Mouse (Mus musculus) forebrain, embryonic 12.5 days (tissue): Measurements from ENCODE around the gene Ptprh. TPM values are rescaled to one million over a fixed set of nuclear protein-coding genes. Genes with fewer than 3 reads are reported as not detected.
"Not testable (repeated sequence)": the region's sequence is repeated elsewhere in the genome, so short reads cannot be mapped to it uniquely, and the experiment has no call there.

Experiments
- ATAC-seq: fragments of 200-750 bp; cut with Nextera tagmentation; 2 replicates; pipeline ENCODE4 v1.8.0; 2017; ENCODE audit warnings: moderate TSS enrichment; ENCODE audit not compliant: low FRiP score
- H3K27ac ChIP-seq: fragments of 300-500 bp; sonication (generic); 2 replicates; pipeline ENCODE4 v1.5.1; 2016; ENCODE audit warnings: mild to moderate bottlenecking
- H3K27me3 ChIP-seq: fragments of 300-500 bp; sonication (generic); 2 replicates; pipeline ENCODE4 v1.6.1; 2016; ENCODE audit warnings: mild to moderate bottlenecking
- H3K36me3 ChIP-seq: fragments of 300-500 bp; sonication (generic); replicated peaks from 2 replicates; pipeline ENCODE4 v1.6.1; 2016; ENCODE audit warnings: mild to moderate bottlenecking
- H3K4me1 ChIP-seq: fragments of 300-500 bp; sonication (generic); 2 replicates; pipeline ENCODE4 v1.6.1; 2016
- H3K4me2 ChIP-seq: fragments of 300-500 bp; sonication (generic); 2 replicates; pipeline ENCODE4 v1.6.1; 2016; ENCODE audit warnings: mild to moderate bottlenecking, moderate library complexity
- H3K4me3 ChIP-seq: fragments of 300-500 bp; sonication (generic); replicated peaks from 2 replicates; pipeline ENCODE4 v1.5.1; 2016; ENCODE audit warnings: mild to moderate bottlenecking
- H3K9ac ChIP-seq: fragments of 300-500 bp; sonication (generic); 2 replicates; pipeline ENCODE4 v1.6.1; 2016; ENCODE audit warnings: mild to moderate bottlenecking
- H3K9me3 ChIP-seq: fragments of 300-500 bp; sonication (generic); 2 replicates; pipeline ENCODE4 v1.6.1; 2016
- WGBS: fragments of 180-500 bp; shearing (Covaris S2); methylation state at CpG from one replicate; pipeline ENCODE4 v1.1.7; 2016; 5-methylcytosine and 5-hydroxymethylcytosine counted together
- polyA plus RNA-seq: library from polyadenylated mRNA; unstranded; fragments of >200 nt; fragmentation: Nextera tagmentation; extraction: Ambion mirVana; gene quantifications from 2 replicates; pipeline ENCODE4 v1.2.1, GENCODE M21; 2016

Gene Ptprh
- polyA plus RNA-seq, 1 experiment from 2014 or later = not detected

DNA sequence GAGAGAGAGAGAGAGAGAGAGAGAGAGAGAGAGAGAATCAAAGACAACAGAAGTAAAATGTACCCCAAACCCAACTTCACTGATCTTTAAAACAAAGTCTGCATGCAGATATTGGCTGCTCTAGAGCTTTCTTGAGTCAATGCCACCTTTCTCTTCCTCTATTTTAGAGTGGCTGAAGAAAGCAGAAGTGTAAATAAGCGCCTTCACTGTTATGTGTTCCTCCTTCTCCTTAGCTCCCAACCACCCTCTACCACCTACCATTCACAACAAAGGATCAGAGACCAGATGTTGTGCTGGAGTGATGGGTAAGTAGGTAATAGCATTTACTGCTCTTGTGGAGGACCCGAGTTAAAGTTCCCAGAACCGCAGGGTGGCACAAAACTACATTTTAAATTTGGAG is 22.4 kb downstream of the Ptprh start:
- 86% methylated on average over 3 of the region's 3 CpGs for WGBS
- H3K27me3 ChIP-seq, ATAC-seq, H3K36me3 ChIP-seq, H3K27ac ChIP-seq, H3K9ac ChIP-seq, H3K4me3 ChIP-seq, H3K9me3 ChIP-seq, H3K4me2 ChIP-seq, H3K4me1 ChIP-seq: not testable (repeated sequence)

- H3K27me3 ChIP-seq, H3K27ac ChIP-seq, H3K4me1 ChIP-seq, H3K9me3 ChIP-seq, H3K36me3 ChIP-seq, H3K4me2 ChIP-seq, H3K9ac ChIP-seq, H3K4me3 ChIP-seq, ATAC-seq: not testable (repeated sequence)
- 67% methylated on average over 2 of the region's 2 CpGs for WGBS
These were observed 31.5 kb downstream of the Ptprh start for GRCm38 (mm10) chr7:4572361-4572760.

DNA sequence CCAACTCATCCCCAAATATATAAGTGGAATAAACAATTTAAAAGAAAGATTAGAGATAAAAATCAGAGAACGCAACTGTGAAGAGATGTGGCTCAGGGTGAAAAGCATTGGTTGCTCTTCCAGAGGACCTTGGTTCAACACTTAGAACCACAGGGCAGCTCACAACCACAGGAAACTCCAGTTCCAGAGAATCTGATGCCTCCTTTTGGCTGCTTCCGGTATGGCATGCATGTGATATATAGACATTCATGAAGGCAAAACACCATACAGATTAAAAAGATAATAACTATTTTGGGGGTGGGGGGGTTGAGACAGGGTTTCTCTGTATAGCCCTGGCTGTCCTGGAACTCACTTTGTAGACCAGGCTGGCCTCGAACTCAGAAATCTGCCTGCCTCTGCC is 41.2 kb downstream of the Ptprh start:
- 87% methylated on average over 3 of the region's 3 CpGs for WGBS
- Histone ChIP-seq H3K27ac (no peak overlapping the region), H3K4me3 (no peak overlapping the region), H3K4me1 (no peaks in the 10 kb centered on the region), H3K9ac (no peak overlapping the region), H3K4me2 (no peak overlapping the region), H3K9me3 (no peaks in the 10 kb centered on the region), H3K27me3 (no peaks in the 10 kb centered on the region), H3K36me3 (no peaks in the 10 kb centered on the region)
- no peak for ATAC-seq

GRCm38 (mm10) chr7:4557167-4557560 is 46.7 kb downstream of the Ptprh start:
- H3K4me2 ChIP-seq = no peak overlapping the region
- 69% methylated on average over 6 of the region's 6 CpGs for WGBS
- no peaks in the 10 kb centered on the region for H3K9me3 ChIP-seq
- H3K27me3 ChIP-seq = peaks cover 21% of the 10 kb centered on the region; the same call in 1 of the 2 replicates
- H3K9ac ChIP-seq = no peak overlapping the region
- no peak overlapping the region for H3K27ac ChIP-seq
- H3K4me3 ChIP-seq = no peak overlapping the region
- H3K4me1 ChIP-seq = peaks cover 3% of the 10 kb centered on the region; the same call in 1 of the 2 replicates
- no peaks in the 10 kb centered on the region for H3K36me3 ChIP-seq
- ATAC-seq = peak; percentile 60

GRCm38 (mm10) chr7:4556256-4557166 is 47.3 kb downstream of the Ptprh start:
- Histone ChIP-seq H3K4me3 (no peak overlapping the region), H3K4me2 (no peak overlapping the region), H3K36me3 (no peaks in the 10 kb centered on the region), H3K4me1 (peaks cover 3% of the 10 kb centered on the region; the same call in 1 of the 2 replicates), H3K9ac (no peak overlapping the region), H3K9me3 (no peaks in the 10 kb centered on the region), H3K27me3 (peaks cover 21% of the 10 kb centered on the region; the same call in 1 of the 2 replicates), H3K27ac (no peak overlapping the region)
- ATAC-seq = peak; percentile 89
- 24% methylated on average over 15 of the region's 15 CpGs for WGBS

DNA sequence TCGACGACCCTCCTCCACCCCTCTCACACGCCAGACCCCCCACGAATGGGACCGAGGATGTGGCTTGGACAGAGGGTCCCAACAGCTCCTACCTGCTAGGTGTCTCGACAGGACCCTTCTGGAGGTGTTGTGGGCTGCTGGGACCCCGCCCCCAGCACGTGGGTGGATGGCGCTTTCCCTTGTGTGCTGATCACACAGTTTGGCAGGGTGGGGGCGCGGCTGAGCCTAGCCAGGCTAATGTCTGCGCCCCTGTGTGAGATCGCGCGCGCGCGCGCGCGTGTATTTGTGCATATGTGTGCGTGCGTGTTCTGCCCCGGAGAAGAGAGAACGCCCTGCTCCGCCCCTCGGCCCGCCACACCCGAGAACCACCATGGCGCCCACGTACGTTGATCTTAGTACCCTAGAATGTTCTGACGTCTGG is 56.6 kb downstream of the Ptprh start, which contains the start of gene Syt5:
Gene Syt5 (minus strand): TSS at position 321 of the 421 bp plus-strand sequence.
- H3K27ac ChIP-seq = peak within 1 kb of the TSS; percentile 78
- 7% methylated on average over 25 of the region's 33 CpGs for WGBS
- no peaks in the 10 kb centered on the region for H3K9me3 ChIP-seq
- peak within 1 kb of the TSS; percentile 75 for H3K4me2 ChIP-seq
- peaks cover 22% of the 10 kb centered on the region for H3K4me1 ChIP-seq
- H3K9ac ChIP-seq = peak within 1 kb of the TSS; percentile 56
- peaks cover 4% of the 10 kb centered on the region for H3K27me3 ChIP-seq
- H3K36me3 ChIP-seq = 0 out of 2 replicates have a peak, but pooled peaks cover 6% of the 10 kb centered on the region
- peak; percentile 71 for ATAC-seq
- peak within 1 kb of the TSS; percentile 49 for H3K4me3 ChIP-seq

- Histone ChIP-seq H3K36me3 (0 out of 2 replicates have a peak, but pooled peaks cover 6% of the 10 kb centered on the region), H3K4me1 (peaks cover 22% of the 10 kb centered on the region), H3K27me3 (peaks cover 4% of the 10 kb centered on the region), H3K9ac (peak overlapping the region; percentile 56), H3K9me3 (no peaks in the 10 kb centered on the region), H3K27ac (peak overlapping the region; percentile 78), H3K4me3 (peak overlapping the region; percentile 49), H3K4me2 (peak overlapping the region; percentile 75)
- peak; percentile 94 for ATAC-seq
- WGBS = 1% methylated on average over 26 of the region's 26 CpGs
These were observed 57.2 kb downstream of the Ptprh start for GRCm38 (mm10) chr7:4546591-4547131.

DNA sequence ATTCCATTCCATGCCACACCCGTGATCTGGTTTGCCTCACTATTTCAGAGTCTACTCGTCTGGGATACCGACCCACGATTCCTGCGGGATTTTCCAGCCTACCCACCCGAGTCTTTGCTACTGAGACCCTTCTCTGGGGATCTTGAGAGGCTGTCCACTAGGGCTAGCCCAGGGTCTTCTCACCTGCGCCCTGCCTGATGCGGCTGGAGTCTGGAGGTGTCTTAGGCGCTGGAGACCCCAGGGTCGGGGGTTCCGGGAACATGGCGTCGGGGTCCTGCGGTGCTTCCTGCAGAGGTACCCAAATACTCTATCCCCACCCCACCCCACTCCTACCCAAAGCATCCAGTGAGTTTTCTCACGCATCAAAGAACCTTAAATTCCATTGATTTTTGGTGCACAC is 57.8 kb downstream of the Ptprh start:
- no peaks in the 10 kb centered on the region for H3K9me3 ChIP-seq
- 0 out of 2 replicates have a peak, but pooled peaks cover 6% of the 10 kb centered on the region for H3K36me3 ChIP-seq
- peaks cover 2% of the 10 kb centered on the region for H3K27me3 ChIP-seq
- peak overlapping the region; percentile 75 for H3K4me2 ChIP-seq
- WGBS = 73% methylated on average over 15 of the region's 15 CpGs
- no peak overlapping the region for H3K27ac ChIP-seq
- H3K4me1 ChIP-seq = peaks cover 22% of the 10 kb centered on the region
- peak overlapping the region; percentile 49 for H3K4me3 ChIP-seq
- ATAC-seq = peak; percentile 69
- peak overlapping the region; percentile 56; the same call in 1 of the 2 replicates for H3K9ac ChIP-seq

GRCm38 (mm10) chr7:4542013-4542412 is 61.8 kb downstream of the Ptprh start:
- ATAC-seq = no peak
- 42% methylated on average over 17 of the region's 17 CpGs for WGBS
- H3K9me3 ChIP-seq = no peaks in the 10 kb centered on the region
- H3K4me2 ChIP-seq = no peak overlapping the region
- no peak overlapping the region for H3K27ac ChIP-seq
- no peak overlapping the region for H3K9ac ChIP-seq
- H3K36me3 ChIP-seq = 0 out of 2 replicates have a peak, but pooled peaks cover 6% of the 10 kb centered on the region
- H3K27me3 ChIP-seq = no peaks in the 10 kb centered on the region; the same call in 1 of the 2 replicates
- no peak overlapping the region for H3K4me3 ChIP-seq
- peaks cover 17% of the 10 kb centered on the region for H3K4me1 ChIP-seq

DNA sequence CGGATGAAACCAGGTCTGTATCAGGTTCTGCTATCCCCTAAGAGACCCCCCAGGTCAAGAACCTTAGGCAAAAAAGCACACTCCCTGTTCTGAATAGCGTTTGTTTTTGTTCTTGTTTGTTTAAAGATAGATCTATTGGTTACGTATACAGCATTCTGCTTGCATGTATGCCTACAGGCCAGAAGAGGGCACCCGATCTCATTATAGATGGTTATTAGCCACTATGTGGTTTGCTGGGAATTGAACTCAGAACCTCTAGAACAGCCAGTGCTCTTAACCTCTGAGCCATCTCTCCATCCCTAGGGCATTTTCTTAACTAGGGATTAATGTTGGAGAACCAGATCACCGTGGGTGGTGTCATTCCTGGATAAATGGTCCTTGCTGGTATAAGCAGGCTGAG is 62.5 kb downstream of the Ptprh start:
- Histone ChIP-seq H3K4me1 (peaks cover 10% of the 10 kb centered on the region), H3K27ac (no peak overlapping the region), H3K9me3 (no peaks in the 10 kb centered on the region), H3K4me2 (no peak overlapping the region), H3K27me3 (no peaks in the 10 kb centered on the region; the same call in 1 of the 2 replicates), H3K36me3 (0 out of 2 replicates have a peak, but pooled peaks cover 6% of the 10 kb centered on the region), H3K4me3 (no peak overlapping the region), H3K9ac (no peak overlapping the region)
- ATAC-seq = no peak
- 78% methylated on average over 5 of the region's 5 CpGs for WGBS

DNA sequence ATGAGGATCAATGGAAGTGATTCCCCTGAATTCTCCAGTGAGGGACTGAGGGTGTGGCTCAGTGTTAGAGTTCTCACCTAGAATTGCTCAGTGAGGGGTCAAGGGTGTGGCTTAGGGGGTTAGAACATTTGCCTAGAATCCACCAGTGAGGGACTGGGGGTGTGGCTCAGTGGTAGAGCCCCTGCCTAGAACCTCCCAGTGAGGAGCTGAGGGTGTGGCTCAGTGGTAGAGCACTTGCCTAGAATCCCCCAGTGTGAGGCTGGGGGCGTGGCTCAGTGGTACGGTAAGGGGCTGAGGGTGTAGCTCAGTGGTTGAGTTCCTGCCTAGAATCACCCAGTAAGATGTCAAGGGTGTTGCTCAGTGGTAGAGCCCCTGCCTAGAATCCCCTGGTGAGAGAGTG is 64.8 kb downstream of the Ptprh start:
- 72% methylated on average over 2 of the region's 2 CpGs for WGBS
- H3K4me3 ChIP-seq = no peak overlapping the region
- no peaks in the 10 kb centered on the region for H3K9me3 ChIP-seq
- ATAC-seq = no peak
- no peaks in the 10 kb centered on the region for H3K4me1 ChIP-seq
- H3K4me2 ChIP-seq = no peak overlapping the region
- no peak overlapping the region for H3K27ac ChIP-seq
- no peaks in the 10 kb centered on the region; the same call in 1 of the 2 replicates for H3K27me3 ChIP-seq
- H3K9ac ChIP-seq = no peak overlapping the region
- H3K36me3 ChIP-seq = 0 out of 2 replicates have a peak, but pooled peaks cover 6% of the 10 kb centered on the region

DNA sequence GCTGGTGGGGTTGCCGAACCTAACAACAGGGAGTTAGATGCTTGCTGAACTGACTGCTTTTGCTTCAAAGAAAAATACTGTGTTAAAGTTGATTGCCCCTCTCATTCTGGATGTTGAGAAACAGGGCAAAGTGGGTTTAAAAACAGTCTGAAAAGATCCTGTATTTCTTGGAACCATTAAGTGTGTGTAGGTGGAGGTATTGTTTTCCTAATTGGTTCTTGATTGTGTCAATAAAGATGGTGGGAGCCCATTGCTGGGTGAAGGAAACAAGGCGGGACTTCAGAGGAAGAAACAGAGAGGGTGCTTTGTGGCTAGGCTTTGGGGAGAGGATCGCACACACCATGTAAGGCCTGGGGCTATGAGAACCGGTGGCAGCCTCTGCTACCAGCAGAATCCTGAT is 66.7 kb downstream of the Ptprh start:
- Histone ChIP-seq H3K4me1 (peaks cover 4% of the 10 kb centered on the region), H3K9ac (no peak overlapping the region), H3K27me3 (no peaks in the 10 kb centered on the region; the same call in 1 of the 2 replicates), H3K36me3 (no peaks in the 10 kb centered on the region), H3K27ac (no peak overlapping the region), H3K4me2 (no peak overlapping the region), H3K9me3 (no peaks in the 10 kb centered on the region), H3K4me3 (no peak overlapping the region)
- 53% methylated on average over 4 of the region's 4 CpGs for WGBS
- ATAC-seq = no peak
